Mouse (Mus musculus) hindbrain, embryonic 15.5 days (tissue): ENCODE data around the gene Vamp2. TPM values are rescaled to one million over a fixed set of nuclear protein-coding genes. Genes with fewer than 3 reads are reported as not detected.

Experiments used
- ATAC-seq: fragments of 200-750 bp; cut with Nextera tagmentation; 2 replicates; pipeline ENCODE4 v1.8.0; 2017; ENCODE audit warnings: low read depth, moderate number of reproducible peaks, moderate TSS enrichment; ENCODE audit not compliant: low FRiP score
- H3K27ac ChIP-seq: fragments of 300-500 bp; sonication (generic); replicated peaks from 2 replicates; pipeline ENCODE4 v1.5.1; 2015; ENCODE audit warnings: mild to moderate bottlenecking, inconsistent platforms
- H3K27me3 ChIP-seq: fragments of 300-500 bp; sonication (generic); 2 replicates; pipeline ENCODE4 v1.6.1; 2015; ENCODE audit warnings: control low read depth, inconsistent platforms
- H3K36me3 ChIP-seq: fragments of 300-500 bp; sonication (generic); 2 replicates; pipeline ENCODE4 v1.6.1; 2015; ENCODE audit warnings: control low read depth, inconsistent platforms
- H3K4me1 ChIP-seq: fragments of 300-500 bp; sonication (generic); replicated peaks from 2 replicates; pipeline ENCODE4 v1.6.1; 2015; ENCODE audit warnings: control low read depth, inconsistent platforms
- H3K4me2 ChIP-seq: fragments of 300-500 bp; sonication (generic); 2 replicates; pipeline ENCODE4 v1.6.1; 2015; ENCODE audit warnings: moderate library complexity, mild to moderate bottlenecking, inconsistent platforms
- H3K4me3 ChIP-seq: fragments of 300-500 bp; sonication (generic); 2 replicates; pipeline ENCODE4 v1.5.1; 2015; ENCODE audit warnings: mild to moderate bottlenecking, inconsistent platforms
- H3K9ac ChIP-seq: fragments of 300-500 bp; sonication (generic); 2 replicates; pipeline ENCODE4 v1.6.1; 2015; ENCODE audit warnings: inconsistent platforms
- H3K9me3 ChIP-seq: fragments of 300-500 bp; sonication (generic); 2 replicates; pipeline ENCODE4 v1.6.1; 2016; ENCODE audit warnings: control low read depth, inconsistent platforms
- WGBS: fragments of 180-500 bp; shearing (Covaris S2); methylation state at CpG from one replicate; pipeline ENCODE4 v1.1.7; 2015; 5-methylcytosine and 5-hydroxymethylcytosine counted together
- polyA plus RNA-seq: library from polyadenylated mRNA; unstranded; fragments of >200 nt; fragmentation: Nextera tagmentation; extraction: Ambion mirVana; gene quantifications from 2 replicates; pipeline ENCODE4 v1.2.1, GENCODE M21; 2015

Vamp2 gene
- polyA plus RNA-seq, 1 experiment from 2014 or later = 437 TPM

- 91% methylated on average over 14 of the region's 14 CpGs for WGBS
- Histone ChIP-seq H3K27me3 (no peaks in the 10 kb centered on the region), H3K9ac (no peak overlapping the region), H3K4me2 (no peak overlapping the region), H3K9me3 (no peaks in the 10 kb centered on the region), H3K4me3 (no peak overlapping the region), H3K27ac (no peak overlapping the region), H3K4me1 (peaks cover 18% of the 10 kb centered on the region), H3K36me3 (peaks cover 74% of the 10 kb centered on the region)
- ATAC-seq = no peak
These were observed 16.2 kb downstream of the Vamp2 start for GRCm38 (mm10) chr11:69104487-69104886.

GRCm38 (mm10) chr11:69105227-69105626 lies 16.9 kb downstream of the Vamp2 start:
- no peak overlapping the region for H3K4me3 ChIP-seq
- no peak for ATAC-seq
- H3K9ac ChIP-seq = no peak overlapping the region
- H3K9me3 ChIP-seq = no peaks in the 10 kb centered on the region
- no peak overlapping the region for H3K27ac ChIP-seq
- H3K36me3 ChIP-seq = peaks cover 76% of the 10 kb centered on the region
- no peaks in the 10 kb centered on the region for H3K27me3 ChIP-seq
- peaks cover 11% of the 10 kb centered on the region for H3K4me1 ChIP-seq
- 94% methylated on average over 6 of the region's 6 CpGs for WGBS
- no peak overlapping the region for H3K4me2 ChIP-seq

GRCm38 (mm10) chr11:69105796-69106195 lies 17.5 kb downstream of the Vamp2 start:
- 78% methylated on average over 2 of the region's 2 CpGs for WGBS
- no peak for ATAC-seq
- H3K4me1 ChIP-seq = peaks cover 5% of the 10 kb centered on the region
- no peak overlapping the region for H3K27ac ChIP-seq
- H3K4me3 ChIP-seq = no peak overlapping the region
- no peak overlapping the region for H3K4me2 ChIP-seq
- no peak overlapping the region for H3K9ac ChIP-seq
- peaks cover 76% of the 10 kb centered on the region for H3K36me3 ChIP-seq
- H3K9me3 ChIP-seq = no peaks in the 10 kb centered on the region
- no peaks in the 10 kb centered on the region for H3K27me3 ChIP-seq

- H3K9ac ChIP-seq = no peak overlapping the region
- no peak overlapping the region for H3K27ac ChIP-seq
- H3K4me3 ChIP-seq = no peak overlapping the region
- no peak for ATAC-seq
- H3K27me3 ChIP-seq = no peaks in the 10 kb centered on the region
- H3K9me3 ChIP-seq = no peaks in the 10 kb centered on the region
- no peak overlapping the region for H3K4me2 ChIP-seq
- H3K36me3 ChIP-seq = peaks cover 76% of the 10 kb centered on the region
- H3K4me1 ChIP-seq = peaks cover 3% of the 10 kb centered on the region; the same call in 1 of the 2 replicates
- 91% methylated on average over 11 of the region's 11 CpGs for WGBS
These were observed 18.0 kb downstream of the Vamp2 start for GRCm38 (mm10) chr11:69106299-69106698.

- Histone ChIP-seq H3K36me3 (peaks cover 74% of the 10 kb centered on the region), H3K4me3 (no peak overlapping the region), H3K9me3 (no peaks in the 10 kb centered on the region), H3K9ac (no peak overlapping the region), H3K4me1 (peaks cover 6% of the 10 kb centered on the region; the same call in 1 of the 2 replicates), H3K4me2 (no peak overlapping the region), H3K27ac (no peak overlapping the region), H3K27me3 (no peaks in the 10 kb centered on the region)
- WGBS = 82% methylated on average over 11 of the region's 11 CpGs
- ATAC-seq = no peak
These were observed 18.6 kb downstream of the Vamp2 start for GRCm38 (mm10) chr11:69106842-69107241.

- no peaks in the 10 kb centered on the region for H3K27me3 ChIP-seq
- 92% methylated on average over 11 of the region's 11 CpGs for WGBS
- no peak overlapping the region for H3K9ac ChIP-seq
- peaks cover 11% of the 10 kb centered on the region; the same call in 1 of the 2 replicates for H3K4me1 ChIP-seq
- no peak overlapping the region for H3K4me3 ChIP-seq
- no peak overlapping the region for H3K27ac ChIP-seq
- no peak for ATAC-seq
- H3K9me3 ChIP-seq = no peaks in the 10 kb centered on the region
- H3K36me3 ChIP-seq = peaks cover 66% of the 10 kb centered on the region
- H3K4me2 ChIP-seq = no peak overlapping the region
These were observed 19.4 kb downstream of the Vamp2 start for GRCm38 (mm10) chr11:69107676-69108075.

- no peaks in the 10 kb centered on the region for H3K9me3 ChIP-seq
- peaks cover 60% of the 10 kb centered on the region for H3K36me3 ChIP-seq
- no peak overlapping the region for H3K27ac ChIP-seq
- WGBS = 92% methylated on average over 9 of the region's 9 CpGs
- H3K9ac ChIP-seq = no peak overlapping the region
- H3K27me3 ChIP-seq = no peaks in the 10 kb centered on the region
- H3K4me2 ChIP-seq = no peak overlapping the region
- H3K4me3 ChIP-seq = no peak overlapping the region
- peaks cover 11% of the 10 kb centered on the region; the same call in 1 of the 2 replicates for H3K4me1 ChIP-seq
- ATAC-seq = no peak
These were observed 19.9 kb downstream of the Vamp2 start for GRCm38 (mm10) chr11:69108223-69108622.

GRCm38 (mm10) chr11:69109032-69109900 lies 21.0 kb downstream of the Vamp2 start:
- Histone ChIP-seq H3K36me3 (peaks cover 50% of the 10 kb centered on the region), H3K9ac (no peak overlapping the region), H3K9me3 (no peaks in the 10 kb centered on the region), H3K4me2 (no peak overlapping the region), H3K27me3 (no peaks in the 10 kb centered on the region), H3K4me1 (peaks cover 11% of the 10 kb centered on the region; the same call in 1 of the 2 replicates), H3K4me3 (no peak overlapping the region), H3K27ac (no peak overlapping the region)
- peak; percentile 27; the same call in 1 of the 2 replicates for ATAC-seq
- WGBS = 85% methylated on average over 13 of the region's 13 CpGs

GRCm38 (mm10) chr11:69110319-69111046 lies 22.2 kb downstream of the Vamp2 start:
- Histone ChIP-seq H3K4me1 (peaks cover 11% of the 10 kb centered on the region; the same call in 1 of the 2 replicates), H3K36me3 (peaks cover 38% of the 10 kb centered on the region), H3K27me3 (peaks cover 5% of the 10 kb centered on the region; the same call in 1 of the 2 replicates), H3K27ac (peak overlapping the region; percentile 46), H3K9me3 (no peaks in the 10 kb centered on the region), H3K9ac (0 out of 2 replicates have a peak overlapping the region, but pooled peaks have one; percentile 25), H3K4me3 (peak overlapping the region; percentile 42), H3K4me2 (peak overlapping the region; percentile 61)
- peak; percentile 75 for ATAC-seq
- WGBS = under 1% methylated on average over 30 of the region's 30 CpGs

GRCm38 (mm10) chr11:69111051-69111810 lies 22.9 kb downstream of the Vamp2 start:
- 8% methylated on average over 21 of the region's 21 CpGs for WGBS
- Histone ChIP-seq H3K4me2 (peak overlapping the region; percentile 61), H3K27ac (no peak overlapping the region; the same call in 1 of the 2 replicates), H3K9me3 (no peaks in the 10 kb centered on the region), H3K36me3 (peaks cover 30% of the 10 kb centered on the region), H3K9ac (0 out of 2 replicates have a peak overlapping the region, but pooled peaks have one; percentile 25), H3K4me1 (peaks cover 11% of the 10 kb centered on the region; the same call in 1 of the 2 replicates), H3K27me3 (peaks cover 10% of the 10 kb centered on the region), H3K4me3 (peak overlapping the region; percentile 42)
- ATAC-seq = 0 out of 2 replicates have a peak, but pooled peaks have one; percentile 16

GRCm38 (mm10) chr11:69111865-69112264 lies 23.6 kb downstream of the Vamp2 start:
- no peak for ATAC-seq
- H3K4me3 ChIP-seq = no peak overlapping the region
- H3K36me3 ChIP-seq = peaks cover 28% of the 10 kb centered on the region
- 64% methylated on average over 4 of the region's 4 CpGs for WGBS
- no peak overlapping the region for H3K27ac ChIP-seq
- H3K4me2 ChIP-seq = peak overlapping the region; percentile 61
- peaks cover 10% of the 10 kb centered on the region for H3K27me3 ChIP-seq
- H3K9me3 ChIP-seq = no peaks in the 10 kb centered on the region
- H3K4me1 ChIP-seq = peaks cover 16% of the 10 kb centered on the region
- H3K9ac ChIP-seq = no peak overlapping the region
